7 mouse cellular contexts compared by ENCODE assay signal in genomic region chr11:114789061-114789714, GRCm38 (mm10). TPM values are rescaled to one million over a fixed set of nuclear protein-coding genes. Genes with fewer than 3 reads are reported as not detected.
DNase-seq lines count a peak whose midpoint lies in the region.

No protein-coding gene starts in this region.

- 10% methylated on average over 30 of the region's 30 CpGs for WGBS in embryonic facial prominence, embryonic 10.5 days

- peak; percentile 88 for DNase-seq in adrenal gland, postnatal 25 days
- peak; percentile 92 for DNase-seq in embryonic facial prominence, embryonic 10.5 days (ENCODE audit: low spot score)
- peak; percentile 79 to 87 for DNase-seq in heart, adult 18-20 months
- DNase-seq in kidney, adult 18-20 months: peak; percentile 77
- DNase-seq in liver: peak; percentile 75
- DNase-seq in monocyte, adult 2 months (ENCODE audit: low read depth in 1 of 2, low spot score in 2 of 2): peak; percentile 33 to 81
- DNase-seq in spleen, postnatal 14 days (ENCODE audit: low spot score in 2 of 2): peak; percentile 52 to 76

- peaks cover 60% of the 10 kb centered on the region for H3K4me1 ChIP-seq in embryonic facial prominence, embryonic 10.5 days

- H3K4me3 ChIP-seq in embryonic facial prominence, embryonic 10.5 days: peak overlapping the region; percentile 44

- no peaks in the 10 kb centered on the region for H3K9me3 ChIP-seq in embryonic facial prominence, embryonic 10.5 days

- no peaks in the 10 kb centered on the region for H3K36me3 ChIP-seq in embryonic facial prominence, embryonic 10.5 days (replicated peaks)

- peaks cover 100% of the 10 kb centered on the region for H3K27me3 ChIP-seq in embryonic facial prominence, embryonic 10.5 days (replicated peaks; ENCODE audit: low read depth, poor library complexity, severe bottlenecking)

- no peak overlapping the region for H3K27ac ChIP-seq in embryonic facial prominence, embryonic 10.5 days (replicated peaks)

RNA-seq across cellular contexts. Expression of gene Btbd17, which starts 6.6 kb away (rescaled TPM):
- total RNA-seq in adrenal gland, postnatal 25 days (2021): not detected in 2 replicates
- 10.0 and 17.0 TPM in 2 replicates for polyA plus RNA-seq in embryonic facial prominence, embryonic 10.5 days (2016; fragmentation: Nextera tagmentation; extraction: Ambion mirVana)
- not detected for total RNA-seq in heart, adult 18-20 months (2021)

RNA-seq across cellular contexts. Expression of gene Gpr142, which starts 9.5 kb away (rescaled TPM):
- not detected in 2 replicates for total RNA-seq in adrenal gland, postnatal 25 days (2021)
- polyA plus RNA-seq in embryonic facial prominence, embryonic 10.5 days (2016; fragmentation: Nextera tagmentation; extraction: Ambion mirVana): 0.18 TPM in 1 of 2 replicates, not detected in the other
- total RNA-seq in heart, adult 18-20 months (2021): not detected

RNA-seq across cellular contexts. Expression of gene Kif19a, which starts 24.0 kb away (rescaled TPM):
- total RNA-seq in adrenal gland, postnatal 25 days (2021): 0.43 TPM in 1 of 2 replicates, not detected in the other
- polyA plus RNA-seq in embryonic facial prominence, embryonic 10.5 days (2016; fragmentation: Nextera tagmentation; extraction: Ambion mirVana): 1.3 and 2.0 TPM in 2 replicates
- 1 to 10 TPM in 1 of 2 experiments, under 1 TPM in 1; 0.42 to 1.3 TPM for total RNA-seq in heart, adult 18-20 months (2021)
